Mouse (Mus musculus): ENCODE measurements around the gene Mafb. TPM values are rescaled to one million over a fixed set of nuclear protein-coding genes. Genes with fewer than 3 reads are reported as not detected.

The Mafb gene
- 5.6 and 5.8 TPM in 2 replicates for polyA plus RNA-seq (2015; fragmentation: Nextera tagmentation; extraction: Ambion mirVana)

GRCm38 (mm10) chr2:160366980-160367338 lies at the start of gene Mafb:
Gene Mafb, minus strand, starts transcription at chr2:160367065.
- no peaks in the 10 kb centered on the region for H3K36me3 ChIP-seq (ENCODE audit: control insufficient read depth, insufficient read depth, low read length)
- H3K27me3 ChIP-seq (ENCODE audit: control insufficient read depth, insufficient read depth, low read depth, low read length), result peaks cover 53% of the 10 kb centered on the region
- peak within 1 kb of the TSS; percentile 82 for H3K27ac ChIP-seq (ENCODE audit: low read length)
- no peaks in the 10 kb centered on the region for H3K9me3 ChIP-seq (replicated peaks; ENCODE audit: control insufficient read depth, low read length, poor library complexity, severe bottlenecking)
- under 1% methylated on average over 32 of the region's 37 CpGs for WGBS
- peak within 1 kb of the TSS; percentile 61 for H3K4me3 ChIP-seq (ENCODE audit: low read depth, low read length)
- H3K4me2 ChIP-seq (ENCODE audit: low read length), result peak within 1 kb of the TSS; percentile 91
- H3K4me1 ChIP-seq (ENCODE audit: control insufficient read depth, insufficient read depth, low read length), result peaks cover 28% of the 10 kb centered on the region
- ATAC-seq, result peak; percentile 89
- peak within 1 kb of the TSS; percentile 67 for H3K9ac ChIP-seq (ENCODE audit: low read depth, low read length)

GRCm38 (mm10) chr2:160415161-160415560 lies 48.3 kb upstream of the Mafb start:
- Histone ChIP-seq H3K4me3 (ENCODE audit: low read depth, low read length) (no peak overlapping the region), H3K4me1 (ENCODE audit: control insufficient read depth, insufficient read depth, low read length) (no peaks in the 10 kb centered on the region), H3K27ac (ENCODE audit: low read length) (no peak overlapping the region), H3K9me3 (replicated peaks; ENCODE audit: control insufficient read depth, low read length, poor library complexity, severe bottlenecking) (0 out of 2 replicates have a peak, but pooled peaks cover 3% of the 10 kb centered on the region), H3K36me3 (ENCODE audit: control insufficient read depth, insufficient read depth, low read length) (no peaks in the 10 kb centered on the region), H3K27me3 (ENCODE audit: control insufficient read depth, insufficient read depth, low read depth, low read length) (no peaks in the 10 kb centered on the region), H3K9ac (ENCODE audit: low read depth, low read length) (no peak overlapping the region), H3K4me2 (ENCODE audit: low read length) (no peak overlapping the region)
- WGBS, result 94% methylated on average over 8 of the region's 8 CpGs
- no peak for ATAC-seq

GRCm38 (mm10) chr2:160414736-160415135 lies 47.9 kb upstream of the Mafb start:
- H3K27me3 ChIP-seq (ENCODE audit: control insufficient read depth, insufficient read depth, low read depth, low read length), result no peaks in the 10 kb centered on the region
- 93% methylated on average over 11 of the region's 11 CpGs for WGBS
- no peak overlapping the region for H3K4me3 ChIP-seq (ENCODE audit: low read depth, low read length)
- H3K27ac ChIP-seq (ENCODE audit: low read length), result no peak overlapping the region
- H3K36me3 ChIP-seq (ENCODE audit: control insufficient read depth, insufficient read depth, low read length), result no peaks in the 10 kb centered on the region
- no peak overlapping the region for H3K4me2 ChIP-seq (ENCODE audit: low read length)
- no peak for ATAC-seq
- H3K9me3 ChIP-seq (replicated peaks; ENCODE audit: control insufficient read depth, low read length, poor library complexity, severe bottlenecking), result 0 out of 2 replicates have a peak, but pooled peaks cover 3% of the 10 kb centered on the region
- H3K4me1 ChIP-seq (ENCODE audit: control insufficient read depth, insufficient read depth, low read length), result no peaks in the 10 kb centered on the region
- H3K9ac ChIP-seq (ENCODE audit: low read depth, low read length), result no peak overlapping the region

GRCm38 (mm10) chr2:160413982-160414381 lies 47.1 kb upstream of the Mafb start:
- no peak overlapping the region for H3K9ac ChIP-seq (ENCODE audit: low read depth, low read length)
- no peaks in the 10 kb centered on the region for H3K27me3 ChIP-seq (ENCODE audit: control insufficient read depth, insufficient read depth, low read depth, low read length)
- WGBS, result 95% methylated on average over 5 of the region's 5 CpGs
- no peaks in the 10 kb centered on the region for H3K4me1 ChIP-seq (ENCODE audit: control insufficient read depth, insufficient read depth, low read length)
- H3K4me3 ChIP-seq (ENCODE audit: low read depth, low read length), result no peak overlapping the region
- H3K27ac ChIP-seq (ENCODE audit: low read length), result no peak overlapping the region
- no peak for ATAC-seq
- no peaks in the 10 kb centered on the region for H3K36me3 ChIP-seq (ENCODE audit: control insufficient read depth, insufficient read depth, low read length)
- H3K9me3 ChIP-seq (replicated peaks; ENCODE audit: control insufficient read depth, low read length, poor library complexity, severe bottlenecking), result 0 out of 2 replicates have a peak, but pooled peaks cover 3% of the 10 kb centered on the region
- no peak overlapping the region for H3K4me2 ChIP-seq (ENCODE audit: low read length)

GRCm38 (mm10) chr2:160413055-160413454 lies 46.2 kb upstream of the Mafb start:
- Histone ChIP-seq H3K4me2 (ENCODE audit: low read length) (no peak overlapping the region), H3K9me3 (replicated peaks; ENCODE audit: control insufficient read depth, low read length, poor library complexity, severe bottlenecking) (0 out of 2 replicates have a peak, but pooled peaks cover 3% of the 10 kb centered on the region), H3K4me1 (ENCODE audit: control insufficient read depth, insufficient read depth, low read length) (no peaks in the 10 kb centered on the region), H3K36me3 (ENCODE audit: control insufficient read depth, insufficient read depth, low read length) (no peaks in the 10 kb centered on the region), H3K9ac (ENCODE audit: low read depth, low read length) (no peak overlapping the region), H3K4me3 (ENCODE audit: low read depth, low read length) (no peak overlapping the region), H3K27me3 (ENCODE audit: control insufficient read depth, insufficient read depth, low read depth, low read length) (no peaks in the 10 kb centered on the region), H3K27ac (ENCODE audit: low read length) (no peak overlapping the region)
- 60% methylated on average over 12 of the region's 12 CpGs for WGBS
- no peak for ATAC-seq

GRCm38 (mm10) chr2:160411431-160411830 lies 44.6 kb upstream of the Mafb start:
- 0 out of 2 replicates have a peak, but pooled peaks cover 3% of the 10 kb centered on the region for H3K9me3 ChIP-seq (replicated peaks; ENCODE audit: control insufficient read depth, low read length, poor library complexity, severe bottlenecking)
- H3K27me3 ChIP-seq (ENCODE audit: control insufficient read depth, insufficient read depth, low read depth, low read length), result no peaks in the 10 kb centered on the region
- no peak overlapping the region for H3K4me3 ChIP-seq (ENCODE audit: low read depth, low read length)
- no peak overlapping the region for H3K4me2 ChIP-seq (ENCODE audit: low read length)
- no peak overlapping the region for H3K9ac ChIP-seq (ENCODE audit: low read depth, low read length)
- no peak overlapping the region for H3K27ac ChIP-seq (ENCODE audit: low read length)
- H3K4me1 ChIP-seq (ENCODE audit: control insufficient read depth, insufficient read depth, low read length), result no peaks in the 10 kb centered on the region
- no peak for ATAC-seq
- H3K36me3 ChIP-seq (ENCODE audit: control insufficient read depth, insufficient read depth, low read length), result no peaks in the 10 kb centered on the region
- WGBS, result 84% methylated on average over 7 of the region's 7 CpGs

- Histone ChIP-seq H3K36me3 (ENCODE audit: control insufficient read depth, insufficient read depth, low read length) (no peaks in the 10 kb centered on the region), H3K4me2 (ENCODE audit: low read length) (no peak overlapping the region), H3K27me3 (ENCODE audit: control insufficient read depth, insufficient read depth, low read depth, low read length) (no peaks in the 10 kb centered on the region), H3K4me3 (ENCODE audit: low read depth, low read length) (no peak overlapping the region), H3K9ac (ENCODE audit: low read depth, low read length) (no peak overlapping the region), H3K27ac (ENCODE audit: low read length) (no peak overlapping the region), H3K4me1 (ENCODE audit: control insufficient read depth, insufficient read depth, low read length) (no peaks in the 10 kb centered on the region), H3K9me3 (replicated peaks; ENCODE audit: control insufficient read depth, low read length, poor library complexity, severe bottlenecking) (no peaks in the 10 kb centered on the region)
- no peak for ATAC-seq
- 90% methylated on average over 3 of the region's 3 CpGs for WGBS
These were observed 40.9 kb upstream of the Mafb start for GRCm38 (mm10) chr2:160407720-160408119.

- ATAC-seq, result no peak
- WGBS, result 82% methylated on average over 12 of the region's 12 CpGs
- no peak overlapping the region for H3K4me3 ChIP-seq (ENCODE audit: low read depth, low read length)
- no peak overlapping the region for H3K4me2 ChIP-seq (ENCODE audit: low read length)
- H3K9ac ChIP-seq (ENCODE audit: low read depth, low read length), result no peak overlapping the region
- H3K36me3 ChIP-seq (ENCODE audit: control insufficient read depth, insufficient read depth, low read length), result no peaks in the 10 kb centered on the region
- no peaks in the 10 kb centered on the region; the same call in 1 of the 2 replicates for H3K27me3 ChIP-seq (ENCODE audit: control insufficient read depth, insufficient read depth, low read depth, low read length)
- H3K9me3 ChIP-seq (replicated peaks; ENCODE audit: control insufficient read depth, low read length, poor library complexity, severe bottlenecking), result no peaks in the 10 kb centered on the region
- no peak overlapping the region for H3K27ac ChIP-seq (ENCODE audit: low read length)
- peaks cover 7% of the 10 kb centered on the region; the same call in 1 of the 2 replicates for H3K4me1 ChIP-seq (ENCODE audit: control insufficient read depth, insufficient read depth, low read length)
These were observed 30.9 kb upstream of the Mafb start for GRCm38 (mm10) chr2:160397747-160398146.

- Histone ChIP-seq H3K27ac (ENCODE audit: low read length) (no peak overlapping the region; the same call in 1 of the 2 replicates), H3K4me2 (ENCODE audit: low read length) (no peak overlapping the region), H3K27me3 (ENCODE audit: control insufficient read depth, insufficient read depth, low read depth, low read length) (no peaks in the 10 kb centered on the region; the same call in 1 of the 2 replicates), H3K4me3 (ENCODE audit: low read depth, low read length) (no peak overlapping the region), H3K4me1 (ENCODE audit: control insufficient read depth, insufficient read depth, low read length) (peaks cover 7% of the 10 kb centered on the region; the same call in 1 of the 2 replicates), H3K9ac (ENCODE audit: low read depth, low read length) (no peak overlapping the region), H3K9me3 (replicated peaks; ENCODE audit: control insufficient read depth, low read length, poor library complexity, severe bottlenecking) (no peaks in the 10 kb centered on the region), H3K36me3 (ENCODE audit: control insufficient read depth, insufficient read depth, low read length) (no peaks in the 10 kb centered on the region)
- WGBS, result 57% methylated on average over 7 of the region's 7 CpGs
- no peak for ATAC-seq
These were observed 27.9 kb upstream of the Mafb start for GRCm38 (mm10) chr2:160394735-160395134.
